Mouse (Mus musculus) lung, adult 2 months (tissue): ENCODE data around the gene Tnfrsf8.

Experiments
- CTCF ChIP-seq: fragments of 200-500 bp; IDR thresholded peaks from 2 replicates; pipeline ENCODE4 v1.5.1; 2011; ENCODE audit warnings: mild to moderate bottlenecking, low read length, control low read depth; ENCODE audit not compliant: insufficient read depth
- POLR2A ChIP-seq: fragments of 200-500 bp; IDR thresholded peaks from 2 replicates; pipeline ENCODE4 v1.6.1; 2011; ENCODE audit warnings: low read depth, mild to moderate bottlenecking, control low read depth, low read length, borderline replicate concordance; ENCODE audit errors: extremely low read depth

DNA sequence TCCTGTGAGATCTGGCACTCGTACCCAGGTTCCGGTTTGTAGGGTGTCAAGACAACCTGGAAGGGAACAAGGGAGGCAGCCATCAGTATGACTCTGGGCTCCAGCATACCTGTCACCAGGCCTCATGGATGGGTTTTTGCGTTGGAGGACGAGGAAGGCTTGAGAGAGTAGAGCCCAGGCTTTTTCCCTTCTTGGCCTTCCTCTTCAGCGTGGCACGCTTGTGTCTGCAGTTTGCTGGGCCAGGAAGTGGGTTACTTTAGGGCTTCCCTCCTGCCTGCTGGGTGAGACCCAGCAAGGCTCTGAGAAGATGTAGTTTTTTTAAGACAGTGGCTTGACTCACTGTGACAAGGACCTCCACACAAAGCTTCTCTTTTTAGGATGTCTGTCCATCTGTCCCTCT is 85.9 kb downstream of the Tnfrsf8 start:
- TF ChIP-seq CTCF = no peak
- TF ChIP-seq POLR2A = no peak
